Mouse (Mus musculus) heart, postnatal 14 days (tissue): ENCODE results near the gene Mob3a. TPM values are rescaled to one million over a fixed set of nuclear protein-coding genes. Genes with fewer than 3 reads are reported as not detected.
A peak's percentile ranks its signal among the peaks of the same experiment; 100 is the strongest.
"Not testable (repeated sequence)": the region's sequence is repeated elsewhere in the genome, so short reads cannot be mapped to it uniquely, and the experiment has no call there.

Source experiments
- DNase-seq, 2 experiments: peaks; one replicate each; pipeline ENCODE4 v3.0.0; 2021 to 2022
- intact Hi-C: fragments of 180-260 bp; cut with DNase I; formaldehyde crosslinking; loops from one replicate; pipeline ENCODE4 v1.15.1; 2025
- total RNA-seq, 2 experiments: library from RNA; stranded (reverse); gene quantifications; 2 replicates each; pipeline ENCODE4 v1.2.3; 2021

The Mob3a gene
- total RNA-seq, 2 experiments from 2014 or later: 7.0 to 11.4 TPM

GRCm38 (mm10) chr10:80666837-80667412, 34.9 kb downstream of the Mob3a start:
- intact Hi-C loops: no loop called here
- DNase-seq: no peak

- intact Hi-C loops: no loop called here
- no peak for DNase-seq
Observed at GRCm38 (mm10) chr10:80665981-80666733, 35.6 kb downstream of the Mob3a start.

- no peak for DNase-seq
- intact Hi-C loops: no loop called here
Observed at GRCm38 (mm10) chr10:80665459-80665858, 36.3 kb downstream of the Mob3a start.

- intact Hi-C loops: no loop called here
- DNase-seq: peak; percentile 84 to 88
Observed at GRCm38 (mm10) chr10:80665016-80665380, 36.8 kb downstream of the Mob3a start.

DNA sequence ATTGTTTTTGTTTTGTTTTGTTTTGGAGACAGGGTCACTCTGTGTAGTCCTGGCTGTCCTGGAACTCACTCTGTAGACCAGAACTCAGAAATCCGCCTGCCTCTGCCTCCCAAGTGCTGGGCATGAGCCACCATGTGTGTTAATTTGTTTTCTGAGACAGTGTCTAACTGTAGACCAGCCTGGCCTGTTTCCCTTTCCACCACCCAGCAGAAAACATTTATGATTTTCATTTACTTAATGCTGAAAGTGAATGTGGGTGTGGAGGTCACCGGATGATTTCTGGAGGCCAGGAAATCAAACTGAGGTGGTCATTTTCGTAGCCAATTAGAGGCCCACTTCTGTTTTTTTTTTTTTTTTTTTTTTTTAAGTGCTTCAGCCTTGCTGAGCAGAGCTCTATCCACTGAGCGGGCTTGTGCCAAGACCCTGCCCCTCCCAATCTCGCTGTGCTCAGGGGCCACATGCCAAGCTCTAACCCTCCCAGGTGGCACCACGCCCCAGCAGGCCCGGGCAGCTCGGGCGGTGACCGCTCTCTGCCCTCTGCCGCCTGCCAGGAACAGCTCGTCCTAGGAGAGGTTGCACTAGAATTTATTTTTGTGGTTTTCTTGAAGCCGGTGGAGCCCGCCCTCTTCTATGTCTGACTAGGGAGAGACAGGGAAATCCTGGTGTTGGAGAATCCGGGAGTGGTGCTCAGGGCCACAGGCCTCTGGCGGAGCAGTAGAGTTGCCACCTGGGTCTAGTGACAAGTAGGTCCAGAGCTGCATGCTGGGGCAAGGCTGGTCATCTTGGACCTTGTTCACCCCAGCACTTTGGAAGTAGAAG, 37.4 kb downstream of the Mob3a start:
- DNase-seq: peak; percentile 91 to 94
- intact Hi-C loops: no loop called here

GRCm38 (mm10) chr10:80663485-80664196, 38.1 kb downstream of the Mob3a start:
- intact Hi-C loops: no loop called here
- DNase-seq: no peak

- intact Hi-C loops: loop anchor here (2.0 kb wide), 1 partner anchor 14 kb away; no protein-coding TSS in a partner anchor
- peak in 1 of 2 experiments; percentile 75 for DNase-seq
Observed at GRCm38 (mm10) chr10:80661149-80661548, 40.6 kb downstream of the Mob3a start.

DNA sequence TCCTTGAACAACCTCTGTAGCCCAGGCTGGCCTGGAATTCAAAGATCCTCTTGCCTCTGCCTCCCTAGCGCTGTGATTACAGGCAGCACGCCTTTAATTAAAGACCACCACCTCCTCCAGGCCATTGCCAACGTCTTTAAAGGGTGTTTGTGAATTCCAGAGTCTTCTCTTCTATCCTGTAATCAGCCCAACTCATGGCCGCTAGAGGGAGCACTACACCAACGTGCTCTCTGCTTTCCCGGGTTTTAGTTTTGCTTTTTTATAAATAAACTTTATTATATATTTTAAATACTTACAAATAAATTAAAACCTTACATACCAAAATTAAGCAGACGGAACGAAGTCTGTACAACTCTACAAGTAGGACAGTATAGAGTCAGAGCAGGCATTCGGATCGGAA, 42.6 kb downstream of the Mob3a start:
- peak; percentile 81 to 88 for DNase-seq

DNA sequence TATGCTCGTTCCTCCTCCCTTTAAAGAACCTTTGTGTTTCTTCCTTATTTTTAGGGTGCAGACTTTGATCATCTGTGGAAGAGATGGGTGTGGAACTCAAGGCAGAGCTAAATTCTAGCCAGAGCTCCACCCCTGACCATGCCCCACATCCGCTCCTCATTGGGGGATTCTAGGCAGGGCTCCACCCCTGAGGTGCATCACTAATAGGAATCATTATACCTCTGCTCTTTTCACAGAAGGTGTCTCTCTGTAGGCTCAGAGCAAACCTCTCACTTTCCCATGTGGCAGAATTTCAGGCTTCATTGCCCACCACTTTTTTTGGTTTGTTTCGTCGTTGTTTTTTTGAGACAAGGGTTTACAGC, 43.0 kb downstream of the Mob3a start:
- no peak for DNase-seq
- intact Hi-C loops: loop anchor here (1.0 to 5.0 kb wide), 2 partner anchors 26 to 37 kb away; partner anchors contain the start of gene Csnk1g2

More for the DNA sequence above, 42.6 kb downstream of the Mob3a start:
- intact Hi-C loops: loop anchor here (1.0 to 5.0 kb wide), 2 partner anchors 26 to 37 kb away; partner anchors contain the start of gene Csnk1g2

DNA sequence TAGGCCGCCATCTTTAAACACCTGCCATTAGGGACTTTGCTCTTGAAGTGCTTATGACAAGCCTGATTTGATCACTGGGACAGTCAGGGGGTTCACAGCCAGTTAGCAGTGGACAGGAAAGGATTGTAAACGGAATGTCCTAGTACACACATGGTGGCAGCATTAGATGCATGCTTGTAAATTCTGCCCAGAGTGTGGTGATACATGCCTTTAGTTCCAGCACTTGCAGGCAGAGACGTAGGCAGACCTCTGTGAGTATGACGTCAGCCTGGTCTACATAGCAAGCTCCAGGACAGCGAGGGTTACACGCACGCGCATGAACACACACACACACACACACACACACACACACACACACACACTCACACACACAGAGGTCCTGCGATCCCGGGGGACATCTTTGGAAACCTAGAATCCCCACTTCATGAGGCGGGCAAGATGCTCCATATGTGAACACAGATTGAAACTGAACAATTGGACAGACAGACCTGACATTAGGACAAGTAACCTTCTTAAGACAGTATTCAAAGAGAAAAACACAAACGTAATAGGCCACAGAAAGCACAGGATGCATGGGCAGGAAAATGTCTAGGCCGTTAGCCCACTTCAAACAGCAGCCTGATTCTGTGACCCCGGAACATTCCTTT, 43.5 kb downstream of the Mob3a start:
- intact Hi-C loops: loop anchor here (5.0 kb wide), 1 partner anchor 36 kb away; the partner anchor contains the start of gene Csnk1g2
- DNase-seq: no peak

GRCm38 (mm10) chr10:80656863-80657623, 44.7 kb downstream of the Mob3a start, which contains the start of gene Btbd2:
TSS of gene Btbd2 (minus strand) at chr10:80657071.
- intact Hi-C loops: loop anchor here (5.0 kb wide), 1 partner anchor 35 kb away; the partner anchor contains the start of gene Csnk1g2
- no peak for DNase-seq

DNA sequence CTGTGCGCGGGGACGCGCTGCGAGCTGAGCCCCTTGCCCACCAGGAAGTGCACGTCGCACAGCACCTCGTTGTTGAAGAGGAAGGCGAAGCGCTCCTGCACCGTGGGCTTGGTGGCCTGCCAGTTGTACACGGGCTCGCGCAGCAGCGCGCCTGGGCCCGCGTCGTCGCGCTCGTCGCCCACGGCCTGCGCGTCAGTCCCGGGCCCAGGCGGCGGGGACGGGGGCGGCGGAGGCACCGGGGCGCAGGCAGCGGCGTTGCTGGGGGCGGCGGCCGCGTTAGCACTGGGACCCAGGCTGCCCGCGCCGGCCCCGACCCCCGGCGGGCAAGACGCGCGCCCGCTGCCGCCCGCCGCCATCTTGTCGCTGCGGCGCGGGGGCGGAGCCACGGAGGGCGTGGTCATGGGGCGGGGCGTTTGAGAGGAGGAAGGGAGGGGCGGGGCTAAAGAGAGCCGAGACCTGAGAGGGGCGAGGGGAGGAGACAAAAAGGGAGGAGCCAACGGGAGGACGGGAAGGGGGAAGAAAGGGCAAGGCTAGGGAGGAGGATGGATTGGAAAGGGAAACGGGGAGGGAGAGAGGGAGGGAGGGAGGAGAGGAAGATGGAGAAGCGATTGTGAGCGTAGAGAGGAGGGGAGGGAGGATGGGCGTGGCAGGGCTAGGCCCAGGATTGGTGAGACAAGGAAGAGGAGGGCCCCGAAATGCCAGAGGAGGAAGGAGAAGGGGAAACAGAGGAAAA, 45.5 kb downstream of the Mob3a start:
- intact Hi-C loops: loop anchor here (5.0 kb wide), 1 partner anchor 34 kb away; the partner anchor contains the start of gene Csnk1g2

GRCm38 (mm10) chr10:80655406-80656129, 46.2 kb downstream of the Mob3a start:
- intact Hi-C loops: loop anchor here (5.0 kb wide), 1 partner anchor 33 kb away; the partner anchor contains the start of gene Csnk1g2
- DNase-seq: no peak

More for the DNA sequence above, 45.5 kb downstream of the Mob3a start:
- peak; percentile 97 to 98 for DNase-seq

- intact Hi-C loops: loop anchor here (5.0 kb wide), 1 partner anchor 33 kb away; the partner anchor contains the start of gene Csnk1g2
- no peak for DNase-seq
Observed at GRCm38 (mm10) chr10:80654866-80655265, 46.9 kb downstream of the Mob3a start.

DNA sequence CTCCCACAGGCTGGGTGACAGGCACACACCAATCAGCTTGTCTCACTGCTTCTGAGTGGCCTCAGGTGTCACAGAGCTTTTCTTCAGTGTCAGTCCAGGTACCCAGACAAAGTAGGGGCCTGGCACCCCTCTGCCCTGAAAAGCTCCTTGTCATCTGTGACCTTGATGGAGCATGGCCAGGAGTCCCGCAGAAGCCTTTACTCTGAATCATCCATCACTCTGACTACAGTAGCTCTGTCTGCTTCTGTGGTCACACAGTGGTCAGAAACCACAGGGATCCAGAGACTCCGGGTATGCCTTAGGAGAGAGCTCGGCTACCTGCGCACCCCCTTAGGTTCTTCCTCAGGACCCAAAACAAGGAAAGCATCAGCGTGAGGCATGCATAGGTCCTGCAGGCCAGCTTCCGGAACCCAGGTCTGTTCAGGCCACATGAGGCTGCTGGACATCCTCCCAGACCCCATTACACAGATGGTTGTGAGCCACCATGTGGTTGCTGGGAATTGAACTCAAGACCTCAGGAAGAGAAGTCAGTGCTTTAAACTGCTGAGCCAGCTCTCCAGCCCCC, 48.5 kb downstream of the Mob3a start:
- intact Hi-C loops: no loop called here
- DNase-seq: no peak

GRCm38 (mm10) chr10:80650392-80650791, 51.4 kb downstream of the Mob3a start:
- DNase-seq: no peak
- intact Hi-C loops: loop anchor here (2.0 kb wide), 1 partner anchor 16 kb away; no protein-coding TSS in a partner anchor

DNA sequence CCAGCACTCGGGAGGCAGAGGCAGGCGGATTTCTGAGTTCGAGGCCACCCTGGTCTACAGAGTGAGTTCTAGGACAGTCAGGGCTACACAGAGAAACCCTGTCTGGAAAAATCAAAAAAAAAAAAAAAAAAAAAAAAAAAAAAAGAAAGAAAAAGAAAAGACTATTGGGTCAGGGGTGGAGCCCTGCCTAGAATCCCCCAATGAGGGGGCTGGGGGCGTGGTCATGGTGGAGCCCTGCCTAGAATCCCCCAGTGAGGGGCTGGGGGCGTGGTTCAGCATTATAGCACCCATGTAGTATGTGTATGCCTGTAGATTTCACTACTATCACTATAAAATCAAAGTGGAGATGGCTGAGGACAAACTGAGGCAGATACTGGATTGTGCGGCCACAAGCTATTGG, 51.9 kb downstream of the Mob3a start:
- intact Hi-C loops: loop anchor here (2.0 kb wide), 1 partner anchor 15 kb away; no protein-coding TSS in a partner anchor
- DNase-seq: not testable (repeated sequence)
